13 mouse cellular contexts compared by ENCODE assay signal in genomic region chr3:31433201-31433600, GRCm38 (mm10).
A peak's percentile ranks its signal among the peaks of the same experiment; 100 is the strongest.
DNase-seq lines count a peak whose midpoint lies in the region; ATAC-seq and TF ChIP-seq lines count a peak whose summit lies in the region.
"Had no signal": no experiment of that assay in that cellular context is flagged by ENCODE, and none has a peak within 500 bp of the region (broad histone marks: within the 10 kb centered on the region; RNA-seq: fewer than 3 reads in every experiment).

No protein-coding gene starts in this region.

- no peak overlapping the region for H3K4me3 ChIP-seq in cerebellum, adult 2 months (replicated peaks; ENCODE audit: insufficient read depth, low read depth, low read length)
- no peak overlapping the region for H3K4me3 ChIP-seq in intestine, postnatal 0 days (ENCODE audit: low read depth, low read length)
- H3K4me3 ChIP-seq in intestine, embryonic 15.5 days (replicated peaks): no peak overlapping the region
- H3K4me3 ChIP-seq in lung, adult 2 months (replicated peaks; ENCODE audit: extremely low read depth, low read depth, low read length): no peak overlapping the region
- H3K4me3 ChIP-seq in lung, postnatal 0 days (ENCODE audit: low read depth, low read length): no peak overlapping the region
- H3K4me3 ChIP-seq in cortical plate, adult 2 months (ENCODE audit: insufficient read depth, low read length): no peak overlapping the region
- H3K4me3 ChIP-seq: embryonic facial prominence, embryonic 10.5 days; hindbrain, embryonic 13.5 days; neural tube, embryonic 13.5 days had no signal

- no peak overlapping the region for H3K27ac ChIP-seq in cerebellum, adult 2 months (ENCODE audit: insufficient read depth, low read length)
- H3K27ac ChIP-seq in intestine, postnatal 0 days (ENCODE audit: low read depth, low read length): no peak overlapping the region
- no peak overlapping the region for H3K27ac ChIP-seq in intestine, embryonic 15.5 days
- no peak overlapping the region for H3K27ac ChIP-seq in lung, postnatal 0 days (ENCODE audit: low read length)
- no peak overlapping the region for H3K27ac ChIP-seq in cortical plate, adult 2 months (ENCODE audit: insufficient read depth, low read length)
- H3K27ac ChIP-seq: embryonic facial prominence, embryonic 10.5 days; hindbrain, embryonic 13.5 days; neural tube, embryonic 13.5 days had no signal

- H3K4me2 ChIP-seq in intestine, postnatal 0 days (replicated peaks; ENCODE audit: low read depth): no peak overlapping the region
- no peak overlapping the region for H3K4me2 ChIP-seq in intestine, embryonic 15.5 days (replicated peaks)
- no peak overlapping the region for H3K4me2 ChIP-seq in lung, postnatal 0 days (replicated peaks; ENCODE audit: low read depth, low read length)
- H3K4me2 ChIP-seq: hindbrain, embryonic 13.5 days; neural tube, embryonic 13.5 days had no signal

- WGBS in cerebellum, adult 2 months: 79% methylated on average over 9 of the region's 9 CpGs
- 83% methylated on average over 9 of the region's 9 CpGs for WGBS in intestine, postnatal 0 days
- 84% methylated on average over 9 of the region's 9 CpGs for WGBS in intestine, embryonic 15.5 days
- 80% methylated on average over 9 of the region's 9 CpGs for WGBS in lung, adult 2 months
- WGBS in lung, postnatal 0 days: 81% methylated on average over 9 of the region's 9 CpGs

- ATAC-seq in intestine, postnatal 0 days: no peak
- no peak for ATAC-seq in intestine, embryonic 15.5 days
- no peak for ATAC-seq in lung, postnatal 0 days

- no peak for DNase-seq in cerebellum, adult 2 months
- DNase-seq in cerebellum, adult 11-12 months: no peak
- no peak for DNase-seq in lung, adult 2 months
- DNase-seq in lung, postnatal 0 days (ENCODE audit: low spot score): no peak
- DNase-seq in urinary bladder, postnatal 25 days (ENCODE audit: low spot score): no peak
- DNase-seq: adrenal gland, postnatal 14 days; kidney, adult 9 months had no signal

- H3K9me3 ChIP-seq in intestine, postnatal 0 days (ENCODE audit: control insufficient read depth): no peaks in the 10 kb centered on the region
- no peaks in the 10 kb centered on the region for H3K9me3 ChIP-seq in intestine, embryonic 15.5 days
- no peaks in the 10 kb centered on the region for H3K9me3 ChIP-seq in lung, postnatal 0 days (ENCODE audit: low read length)
- H3K9me3 ChIP-seq: embryonic facial prominence, embryonic 10.5 days; hindbrain, embryonic 13.5 days; neural tube, embryonic 13.5 days had no signal

- H3K4me1 ChIP-seq in cerebellum, adult 2 months (ENCODE audit: control insufficient read depth, insufficient read depth, low read length): no peaks in the 10 kb centered on the region
- no peaks in the 10 kb centered on the region for H3K4me1 ChIP-seq in intestine, postnatal 0 days (replicated peaks; ENCODE audit: control insufficient read depth, insufficient read depth, low read length)
- no peaks in the 10 kb centered on the region for H3K4me1 ChIP-seq in intestine, embryonic 15.5 days (replicated peaks)
- H3K4me1 ChIP-seq in lung, adult 2 months (ENCODE audit: control insufficient read depth, insufficient read depth, low read length): no peaks in the 10 kb centered on the region
- no peaks in the 10 kb centered on the region for H3K4me1 ChIP-seq in lung, postnatal 0 days (ENCODE audit: insufficient read depth, low read depth, low read length)
- H3K4me1 ChIP-seq in cortical plate, adult 2 months (ENCODE audit: control insufficient read depth, insufficient read depth, low read length): no peaks in the 10 kb centered on the region
- H3K4me1 ChIP-seq: embryonic facial prominence, embryonic 10.5 days; hindbrain, embryonic 13.5 days; neural tube, embryonic 13.5 days had no signal

- no peaks in the 10 kb centered on the region for H3K27me3 ChIP-seq in cerebellum, adult 2 months (ENCODE audit: control insufficient read depth, insufficient read depth, low read length)
- H3K27me3 ChIP-seq in intestine, postnatal 0 days (replicated peaks; ENCODE audit: control insufficient read depth, insufficient read depth, low read length): no peaks in the 10 kb centered on the region
- H3K27me3 ChIP-seq in intestine, embryonic 15.5 days (replicated peaks): no peaks in the 10 kb centered on the region
- no peaks in the 10 kb centered on the region for H3K27me3 ChIP-seq in lung, postnatal 0 days (replicated peaks; ENCODE audit: insufficient read depth, low read length)
- H3K27me3 ChIP-seq: hindbrain, embryonic 13.5 days; neural tube, embryonic 13.5 days had no signal

- TF ChIP-seq POLR2A in cerebellum, adult 2 months (IDR thresholded peaks at IDR 0.05; ENCODE audit: borderline replicate concordance, insufficient read depth, low read length): no peak
- no peak for TF ChIP-seq POLR2A in lung, adult 2 months (IDR thresholded peaks at IDR 0.05; ENCODE audit: borderline replicate concordance, extremely low read depth, low read depth, low read length)
- TF ChIP-seq POLR2A in cortical plate, adult 2 months (IDR thresholded peaks at IDR 0.05; ENCODE audit: extremely low read depth, insufficient read depth, low read length): no peak

- TF ChIP-seq CTCF in cerebellum, adult 2 months (IDR thresholded peaks at IDR 0.05; ENCODE audit: borderline replicate concordance, insufficient read depth, low read depth, low read length): peak; percentile 25; the same call in 1 of the 2 replicates
- peak; percentile 33; the same call in 1 of the 2 replicates for TF ChIP-seq CTCF in intestine, postnatal 0 days (IDR thresholded peaks at IDR 0.05; ENCODE audit: low read depth)
- TF ChIP-seq CTCF in lung, adult 2 months (IDR thresholded peaks at IDR 0.05; ENCODE audit: insufficient read depth, low read length): 0 out of 2 replicates have a peak, but pooled peaks have one; percentile 3
- no peak; the same call in 1 of the 2 replicates for TF ChIP-seq CTCF in lung, postnatal 0 days (IDR thresholded peaks at IDR 0.05)
- TF ChIP-seq CTCF in cortical plate, adult 2 months (IDR thresholded peaks at IDR 0.05; ENCODE audit: extremely low read depth, insufficient read depth, low read length): 0 out of 2 replicates have a peak, but pooled peaks have one; percentile 13

- no peak overlapping the region for H3K9ac ChIP-seq in intestine, postnatal 0 days (ENCODE audit: low read depth, low read length)
- no peak overlapping the region for H3K9ac ChIP-seq in intestine, embryonic 15.5 days
- no peak overlapping the region for H3K9ac ChIP-seq in lung, postnatal 0 days (replicated peaks; ENCODE audit: low read depth)
- H3K9ac ChIP-seq: hindbrain, embryonic 13.5 days; neural tube, embryonic 13.5 days had no signal

- TF ChIP-seq EP300 in lung, postnatal 0 days (IDR thresholded peaks at IDR 0.05): no peak

- H3K36me3 ChIP-seq in intestine, postnatal 0 days (ENCODE audit: control insufficient read depth, insufficient read depth): no peaks in the 10 kb centered on the region
- no peaks in the 10 kb centered on the region for H3K36me3 ChIP-seq in intestine, embryonic 15.5 days
- H3K36me3 ChIP-seq in lung, postnatal 0 days (ENCODE audit: insufficient read depth, low read length): no peaks in the 10 kb centered on the region
- H3K36me3 ChIP-seq: embryonic facial prominence, embryonic 10.5 days; hindbrain, embryonic 13.5 days; neural tube, embryonic 13.5 days had no signal
